Mouse (Mus musculus) gastrocnemius, postnatal 4 days (tissue): ENCODE results near the gene Gpsm1. TPM values are rescaled to one million over a fixed set of nuclear protein-coding genes. Genes with fewer than 3 reads are reported as not detected.

Source experiments
- DNase-seq, 2 experiments: peaks; one replicate each; pipeline ENCODE4 v3.0.0; 2021 to 2022; ENCODE audit warnings: low spot score in 2 of 2, mixed read lengths in 2 of 2
- total RNA-seq, 2 experiments: library from RNA; stranded (reverse); gene quantifications; 2 replicates each; pipeline ENCODE4 v1.2.3; 2021

The Gpsm1 gene
- total RNA-seq, 2 experiments from 2014 or later, result 24.1 to 28.1 TPM

DNA sequence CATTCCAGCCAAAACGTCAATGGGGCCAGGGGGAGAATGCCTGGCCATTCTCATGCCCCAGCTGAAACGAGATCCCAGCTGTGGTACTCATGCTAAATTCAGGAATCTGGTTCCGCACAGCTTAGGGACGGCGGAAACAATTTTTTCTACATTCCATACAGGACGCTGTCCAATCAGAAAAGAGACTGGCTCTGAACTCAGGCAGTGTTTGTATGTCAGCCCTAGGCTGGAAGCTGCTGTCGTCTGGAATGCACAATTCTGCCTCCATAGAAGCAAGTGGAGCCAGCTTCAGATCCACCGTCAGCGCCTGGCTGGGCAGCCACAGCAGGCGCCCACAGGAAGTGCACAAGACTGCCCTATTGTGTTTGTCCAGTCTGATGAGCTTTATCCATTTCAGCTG, 5.6 kb upstream of the Gpsm1 start:
- peak in 1 of 2 experiments; percentile 60 for DNase-seq

DNA sequence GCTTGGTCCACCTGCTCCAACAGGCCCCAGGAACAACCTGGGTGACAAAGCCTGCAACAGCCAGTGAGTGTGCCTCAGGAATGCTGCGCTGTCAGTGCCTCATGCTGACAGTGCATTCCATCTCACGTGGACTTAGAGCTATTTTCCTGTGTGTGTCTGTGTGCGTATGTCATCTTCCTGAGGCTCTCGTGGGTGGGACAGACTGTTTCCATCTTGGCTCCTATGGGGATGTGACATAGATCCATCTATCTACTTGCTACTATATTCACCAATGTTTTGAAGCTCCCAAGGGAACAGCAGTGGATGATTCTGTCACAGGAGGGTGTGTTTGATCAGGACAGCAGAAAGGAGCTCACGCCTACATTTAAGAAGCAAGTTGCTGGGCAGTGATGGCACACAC, 3.4 kb upstream of the Gpsm1 start:
- DNase-seq, result no peak

- no peak for DNase-seq
Measured at GRCm38 (mm10) chr2:26312812-26313211, 2.5 kb upstream of the Gpsm1 start.

DNA sequence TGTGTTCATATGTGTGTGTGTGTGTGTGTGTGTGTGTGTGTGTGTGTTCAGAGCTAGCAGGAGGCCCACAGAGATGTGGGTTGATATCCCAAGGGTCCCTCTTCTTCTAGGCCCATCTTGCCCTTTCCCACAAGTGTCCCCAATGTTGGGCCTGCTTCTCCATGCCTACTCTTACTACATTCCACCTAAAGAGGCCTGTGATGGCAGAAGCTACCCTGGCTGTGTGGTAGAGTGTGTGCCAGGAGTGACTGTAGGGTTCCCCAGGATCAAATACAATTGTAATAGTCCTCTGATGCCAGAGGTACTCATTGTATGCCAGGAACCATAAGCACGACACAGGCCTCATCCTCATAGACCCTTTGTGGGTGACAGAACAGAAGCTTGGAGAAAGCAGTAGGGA, 1.9 kb upstream of the Gpsm1 start:
- DNase-seq, result no peak

DNA sequence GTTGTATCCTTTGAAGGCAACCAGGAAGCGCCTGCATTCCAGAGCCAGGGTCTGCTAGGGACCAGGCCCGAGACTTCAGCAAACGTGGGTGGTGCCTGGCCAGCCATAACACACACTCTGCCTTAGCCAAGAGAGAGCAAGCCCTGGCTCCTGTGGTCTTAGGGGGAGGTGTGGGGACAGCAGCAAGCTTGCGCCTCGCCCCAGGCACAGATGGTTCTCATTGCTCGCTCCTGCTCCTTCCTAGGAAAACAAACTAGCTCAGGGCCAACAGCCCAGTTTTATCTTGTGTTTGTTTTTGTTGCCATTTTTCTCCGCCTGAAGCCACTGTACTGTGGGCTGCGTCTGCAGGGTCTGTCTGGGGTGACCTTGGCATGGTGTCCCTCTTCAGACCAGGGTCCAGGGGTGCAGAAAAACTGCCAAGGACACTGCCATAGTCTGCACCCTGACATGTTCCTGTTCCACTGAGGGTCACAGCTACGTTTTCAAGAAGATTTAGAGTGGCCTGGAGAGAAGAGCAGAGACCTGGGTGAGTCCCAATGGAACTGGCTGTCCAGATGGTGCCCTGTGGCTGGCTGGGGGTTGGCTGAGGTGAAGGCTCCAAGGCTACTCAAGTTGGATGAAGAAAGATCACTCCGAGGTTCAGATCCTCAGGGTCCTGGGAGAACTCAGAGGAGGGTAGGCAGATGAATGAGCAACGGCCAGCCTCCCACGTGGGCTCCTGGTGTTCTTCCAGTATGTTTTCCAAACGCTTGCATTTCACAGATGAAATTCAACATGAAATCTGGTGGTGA, 839 bp upstream of the Gpsm1 start:
- DNase-seq, result peak; percentile 54 to 68

GRCm38 (mm10) chr2:26315925-26316311, 603 bp downstream of the Gpsm1 start:
- DNase-seq, result peak in 1 of 2 experiments; percentile 70

DNA sequence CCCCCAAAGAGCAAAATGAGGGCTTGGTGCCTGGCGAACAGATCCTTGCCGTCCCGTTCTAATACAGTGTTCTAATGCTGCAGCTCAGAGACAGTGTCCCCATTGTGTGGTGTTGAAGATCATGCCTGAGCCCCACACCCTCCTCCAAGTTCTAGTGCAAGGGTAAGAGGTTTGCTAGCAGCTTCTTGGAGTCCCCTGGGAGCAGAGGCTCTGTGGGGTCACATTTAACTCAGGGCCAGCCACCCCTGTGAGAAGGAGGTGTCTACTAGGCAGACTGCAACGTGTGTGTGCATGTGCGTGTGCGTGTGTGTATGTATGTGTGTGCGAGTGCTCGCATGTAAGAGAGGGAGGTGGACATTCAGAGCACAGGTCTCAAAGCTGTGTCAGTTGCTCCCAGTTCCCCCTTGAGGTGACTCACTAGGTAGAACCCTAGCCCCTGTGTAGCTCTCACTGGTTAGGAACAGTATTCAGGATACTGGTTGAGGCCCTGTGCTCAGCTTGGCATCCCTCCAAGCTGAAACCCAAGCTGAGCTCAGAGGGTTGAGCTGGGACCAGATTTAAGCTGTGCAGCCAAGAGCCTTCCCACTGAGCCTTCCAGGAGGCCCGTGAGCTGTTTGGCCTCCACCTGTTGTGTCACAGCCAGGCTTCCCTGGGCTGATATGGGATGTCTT, 1.4 kb downstream of the Gpsm1 start:
- DNase-seq, result peak in 1 of 2 experiments; percentile 44

GRCm38 (mm10) chr2:26317371-26317770, 2.1 kb downstream of the Gpsm1 start:
- no peak for DNase-seq

DNA sequence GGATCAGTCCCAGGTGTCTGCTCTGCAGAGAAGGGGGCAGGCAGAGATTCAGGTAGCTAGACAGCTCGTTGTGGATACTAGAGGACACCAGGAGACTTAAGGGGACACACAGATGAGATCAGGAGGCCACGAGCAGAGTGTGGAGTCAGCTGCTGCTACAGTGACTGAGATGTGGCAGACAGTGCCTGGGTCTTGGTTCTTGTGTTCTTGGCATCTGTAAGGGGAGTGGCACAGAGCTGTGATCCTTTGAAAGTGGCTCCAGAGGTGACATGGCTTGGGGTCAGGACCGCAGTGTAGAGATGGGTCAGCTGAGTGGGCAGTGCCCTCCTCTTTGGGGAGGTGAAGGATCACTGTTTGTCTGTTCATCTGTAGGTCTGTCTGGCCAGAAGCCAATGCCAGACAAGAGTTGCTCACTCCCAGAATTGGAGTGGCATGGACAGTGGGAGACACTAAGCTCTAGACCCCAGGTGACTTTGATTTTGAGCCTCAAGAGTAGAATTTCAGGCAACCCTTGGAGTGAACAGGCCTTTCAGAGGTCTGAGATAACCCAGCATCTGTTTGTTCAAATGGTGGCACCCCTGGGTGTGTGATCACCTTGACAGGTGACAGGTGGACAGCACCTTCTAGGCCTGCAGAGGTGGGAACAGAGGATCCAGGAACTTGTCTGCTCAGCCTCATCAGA, 2.8 kb downstream of the Gpsm1 start:
- no peak for DNase-seq

GRCm38 (mm10) chr2:26319109-26319508, 3.8 kb downstream of the Gpsm1 start:
- no peak for DNase-seq

- DNase-seq, result no peak
Measured at GRCm38 (mm10) chr2:26319519-26320244, 4.4 kb downstream of the Gpsm1 start.

GRCm38 (mm10) chr2:26320245-26321185, 5.2 kb downstream of the Gpsm1 start:
- DNase-seq, result no peak

DNA sequence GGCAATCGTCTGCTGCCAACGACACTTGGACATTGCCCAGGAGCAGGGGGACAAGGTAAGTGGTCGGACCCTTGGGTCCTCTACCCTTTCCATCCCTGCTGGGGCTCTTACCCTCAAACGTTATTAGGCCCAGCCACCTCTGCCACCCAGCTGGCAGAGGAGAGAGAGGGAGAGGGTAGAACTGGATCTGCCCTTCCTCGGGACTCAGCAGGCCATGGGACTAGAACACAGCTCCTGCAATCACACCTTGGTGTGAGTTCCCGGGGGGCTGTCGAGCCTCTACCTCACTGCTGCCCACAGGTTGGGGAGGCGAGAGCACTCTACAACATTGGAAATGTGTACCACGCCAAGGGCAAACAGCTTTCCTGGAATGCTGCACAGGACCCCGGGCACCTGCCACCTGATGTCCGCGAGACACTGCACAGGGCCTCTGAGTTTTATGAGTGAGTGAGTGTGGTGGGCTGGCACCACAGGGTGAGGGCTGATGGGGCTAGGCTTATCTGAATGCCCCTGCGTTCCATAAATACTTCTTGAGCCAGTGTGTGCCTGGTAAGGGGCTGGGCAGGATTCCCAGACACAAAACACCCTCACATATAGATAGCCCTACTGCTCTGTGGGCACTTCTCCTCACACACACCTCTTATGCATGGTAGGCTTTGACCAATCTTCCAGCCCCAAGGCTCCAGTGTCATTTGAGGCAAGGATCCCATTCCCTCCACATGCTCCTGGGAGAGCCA, 8.4 kb downstream of the Gpsm1 start:
- no peak for DNase-seq

GRCm38 (mm10) chr2:26324917-26325316, 9.6 kb downstream of the Gpsm1 start:
- DNase-seq, result no peak

DNA sequence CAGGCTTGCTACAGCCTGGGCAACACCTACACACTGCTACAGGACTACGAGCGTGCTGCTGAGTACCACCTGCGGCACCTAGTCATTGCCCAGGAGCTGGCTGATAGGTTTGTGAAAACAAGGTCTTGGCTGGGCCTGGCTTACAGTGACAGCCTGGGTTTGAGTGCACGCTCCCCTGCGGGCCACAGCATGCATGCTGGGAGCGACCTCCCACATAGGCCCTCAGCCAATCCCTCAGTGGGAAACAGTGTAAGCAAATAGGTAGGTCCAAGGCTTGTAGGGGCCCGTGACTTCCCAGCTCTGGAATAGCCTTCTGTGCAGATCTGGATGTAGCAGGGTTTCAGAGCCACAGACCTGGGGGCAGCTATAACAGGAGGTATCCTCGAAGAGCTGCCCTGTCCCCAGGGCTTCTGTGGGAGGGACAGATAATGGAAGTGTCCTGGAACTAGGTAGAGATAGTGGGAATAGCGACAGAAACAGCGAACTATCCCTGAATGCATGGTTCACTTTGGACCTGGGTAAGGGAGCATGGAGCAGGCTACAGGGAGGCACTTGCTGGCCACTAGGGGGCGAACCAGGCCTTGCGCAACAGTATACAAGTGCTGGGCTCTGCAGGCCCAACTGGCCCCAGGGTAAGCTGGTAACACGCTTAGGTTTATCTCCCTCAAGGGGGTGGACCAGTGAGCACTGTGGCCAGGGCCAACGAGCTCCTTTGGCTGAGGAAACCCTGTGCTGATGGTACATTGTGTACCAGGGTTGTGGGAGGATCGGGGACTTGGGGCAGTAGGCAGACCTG, 10.3 kb downstream of the Gpsm1 start:
- DNase-seq, result peak in 1 of 2 experiments; percentile 68

DNA sequence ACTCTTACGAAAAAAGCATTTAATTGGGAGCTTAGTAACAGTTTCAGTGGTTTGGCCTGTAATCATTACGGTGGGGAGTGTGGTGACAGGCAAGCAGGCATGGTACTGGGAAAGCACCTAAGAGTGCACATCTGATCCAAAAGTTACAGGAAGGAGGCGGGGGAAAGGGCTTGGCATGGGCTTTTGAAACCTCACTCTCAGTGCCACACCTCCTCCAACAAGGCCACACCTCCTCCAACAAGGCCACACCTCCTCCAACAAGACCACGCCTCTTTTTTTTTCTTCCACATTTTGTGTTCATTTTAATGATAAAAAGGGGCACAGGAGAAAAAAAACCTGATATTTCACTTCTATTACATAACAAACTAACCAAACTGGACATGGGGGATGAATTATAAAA, 12.5 kb downstream of the Gpsm1 start:
- no peak for DNase-seq

DNA sequence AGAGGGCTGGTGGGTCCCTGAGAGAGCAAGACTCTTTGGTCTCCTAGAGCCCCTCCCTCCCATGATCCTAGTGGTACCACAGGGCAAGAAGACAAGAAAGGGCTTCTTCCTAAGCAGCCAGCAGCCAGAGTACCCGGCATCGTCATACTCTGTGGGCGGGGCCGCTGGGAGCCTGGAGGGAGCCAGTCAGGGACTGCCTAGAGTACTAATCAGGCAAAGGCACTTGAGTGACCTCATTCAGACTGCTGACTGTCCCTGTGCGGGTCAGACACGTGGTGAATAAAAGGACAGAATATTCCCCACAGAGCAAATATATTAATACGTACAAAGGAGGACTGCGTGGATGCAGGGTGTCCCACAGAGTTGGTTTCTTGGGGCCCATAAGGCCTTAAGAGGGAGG, 14.1 kb downstream of the Gpsm1 start:
- no peak for DNase-seq

DNA sequence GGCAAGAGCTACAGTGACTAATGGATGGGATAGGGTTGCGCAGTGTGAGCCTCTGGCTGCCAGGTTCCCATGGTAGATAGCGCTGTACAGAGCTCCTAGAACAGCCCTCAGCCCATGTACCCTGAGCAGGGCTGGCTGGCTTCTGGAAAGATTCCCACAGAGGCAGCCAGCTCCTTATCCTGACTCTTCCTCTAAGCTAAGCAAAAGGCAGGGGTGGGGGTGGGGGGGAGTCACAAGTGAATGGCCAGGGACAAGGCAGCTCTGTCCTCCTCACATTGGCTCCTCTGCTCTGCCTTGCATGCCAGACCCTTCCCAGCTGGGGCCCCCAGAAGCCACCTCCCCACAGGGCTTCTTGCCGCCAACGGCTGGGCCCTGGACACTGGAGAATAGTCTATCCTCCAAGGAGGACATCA, 14.7 kb downstream of the Gpsm1 start:
- no peak for DNase-seq

DNA sequence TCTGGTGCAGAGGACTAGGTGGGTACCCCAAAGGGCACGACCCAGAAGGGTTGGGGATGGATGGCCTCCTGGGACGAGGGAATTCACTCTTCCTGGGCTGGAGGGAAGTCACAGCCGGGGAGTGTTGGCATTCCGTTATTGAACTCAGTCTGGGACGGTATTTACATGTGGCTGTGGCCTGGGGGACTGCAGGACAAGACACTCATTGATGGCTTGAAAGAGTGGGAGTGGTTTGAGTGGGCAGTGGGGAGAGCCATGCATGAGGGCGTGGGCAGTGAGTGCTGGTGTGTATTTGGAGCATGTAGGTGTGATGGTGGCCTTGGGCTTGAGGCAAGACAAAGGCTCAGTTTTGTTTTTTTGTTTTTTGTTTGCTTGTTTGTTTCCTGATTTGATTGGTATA, 15.4 kb downstream of the Gpsm1 start:
- no peak for DNase-seq
